Mouse (Mus musculus): ENCODE results near the gene Smim10l2a. TPM values are rescaled to one million over a fixed set of nuclear protein-coding genes. Genes with fewer than 3 reads are reported as not detected.

Gene Smim10l2a
- polyA plus RNA-seq (2014; fragmentation: Illumina TruSeq; extraction: RNeasy Lipid Tissue Mini Kit (QIAGEN cat#74804); ENCODE audit: low read depth, low replicate concordance): not detected

DNA sequence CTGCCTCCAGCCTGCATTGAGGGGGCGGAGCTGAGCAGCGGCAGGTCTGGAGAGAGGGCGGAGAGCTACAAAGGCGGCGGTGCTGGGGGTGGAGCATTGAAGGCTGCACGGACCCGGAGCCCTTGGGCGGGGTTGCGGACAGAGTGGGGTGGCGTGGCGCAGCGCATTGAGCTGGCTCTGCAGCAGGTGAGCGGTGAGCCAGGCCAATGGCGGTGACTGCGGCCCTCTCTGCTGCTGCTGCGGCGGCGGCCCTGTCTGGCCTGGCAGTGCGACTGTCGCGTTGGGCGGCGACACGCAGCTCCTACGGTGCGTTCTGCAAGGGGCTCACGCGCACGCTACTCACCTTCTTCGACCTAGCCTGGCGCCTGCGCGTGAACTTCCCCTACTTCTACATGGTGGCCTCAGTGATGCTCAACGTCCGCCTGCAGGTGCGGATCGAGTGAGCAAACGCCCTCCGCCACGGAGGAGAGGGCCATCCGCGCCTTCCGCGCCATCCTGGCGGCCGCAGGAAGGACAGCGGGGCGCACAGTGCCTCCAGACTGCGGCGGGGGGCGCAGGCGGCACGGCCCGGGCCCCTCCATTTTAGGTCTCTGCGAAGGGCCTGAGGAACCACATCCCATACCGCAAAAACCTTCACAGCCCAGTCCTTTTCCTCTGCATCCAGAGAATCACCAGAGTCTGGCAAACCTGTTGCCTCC is at the start of gene Smim10l2a:
Smim10l2a (plus strand) TSS at position 156 of the 698 bp plus-strand sequence.

GRCm38 (mm10) chrX:56346176-56346931 is 28.0 kb upstream of the Smim10l2a start, which contains the start of gene Zfp449:
Zfp449 (plus strand) TSS chrX:56346400.

Other genes starting within 250 kb of the Smim10l2a start
- 0.69 TPM for gene 3830403N18Rik, start 238.0 kb upstream of the Smim10l2a start, polyA plus RNA-seq (2014; fragmentation: Illumina TruSeq; extraction: RNeasy Lipid Tissue Mini Kit (QIAGEN cat#74804); ENCODE audit: low read depth, low replicate concordance)
- not detected for gene Gm773, start 161.7 kb upstream of the Smim10l2a start, polyA plus RNA-seq (2014; fragmentation: Illumina TruSeq; extraction: RNeasy Lipid Tissue Mini Kit (QIAGEN cat#74804); ENCODE audit: low read depth, low replicate concordance)
- gene Zfp449, start 28.2 kb upstream of the Smim10l2a start, polyA plus RNA-seq (2014; fragmentation: Illumina TruSeq; extraction: RNeasy Lipid Tissue Mini Kit (QIAGEN cat#74804); ENCODE audit: low read depth, low replicate concordance): 0.79 TPM
- not detected for gene Gm2174, start 73.4 kb downstream of the Smim10l2a start, polyA plus RNA-seq (2014; fragmentation: Illumina TruSeq; extraction: RNeasy Lipid Tissue Mini Kit (QIAGEN cat#74804); ENCODE audit: low read depth, low replicate concordance)
- gene Ints6l, start 80.3 kb downstream of the Smim10l2a start, polyA plus RNA-seq (2014; fragmentation: Illumina TruSeq; extraction: RNeasy Lipid Tissue Mini Kit (QIAGEN cat#74804); ENCODE audit: low read depth, low replicate concordance): 8.4 TPM
- not detected for gene Gm10477, start 150.2 kb downstream of the Smim10l2a start, polyA plus RNA-seq (2014; fragmentation: Illumina TruSeq; extraction: RNeasy Lipid Tissue Mini Kit (QIAGEN cat#74804); ENCODE audit: low read depth, low replicate concordance)
- not detected for gene Gm648, start 175.0 kb downstream of the Smim10l2a start, polyA plus RNA-seq (2014; fragmentation: Illumina TruSeq; extraction: RNeasy Lipid Tissue Mini Kit (QIAGEN cat#74804); ENCODE audit: low read depth, low replicate concordance)
- gene Mmgt1, start 223.5 kb downstream of the Smim10l2a start, polyA plus RNA-seq (2014; fragmentation: Illumina TruSeq; extraction: RNeasy Lipid Tissue Mini Kit (QIAGEN cat#74804); ENCODE audit: low read depth, low replicate concordance): 38.5 TPM
- 11.6 TPM for gene Slc9a6, start 235.2 kb downstream of the Smim10l2a start, polyA plus RNA-seq (2014; fragmentation: Illumina TruSeq; extraction: RNeasy Lipid Tissue Mini Kit (QIAGEN cat#74804); ENCODE audit: low read depth, low replicate concordance)

Data from liver, adult 10 weeks (tissue).